Mouse (Mus musculus): ENCODE data around the gene Taf10. TPM values are rescaled to one million over a fixed set of nuclear protein-coding genes. Genes with fewer than 3 reads are reported as not detected.
A peak's percentile ranks its signal among the peaks of the same experiment; 100 is the strongest.

The Taf10 gene
- polyA plus RNA-seq, 1 experiment from 2014 or later: 233 TPM

DNA sequence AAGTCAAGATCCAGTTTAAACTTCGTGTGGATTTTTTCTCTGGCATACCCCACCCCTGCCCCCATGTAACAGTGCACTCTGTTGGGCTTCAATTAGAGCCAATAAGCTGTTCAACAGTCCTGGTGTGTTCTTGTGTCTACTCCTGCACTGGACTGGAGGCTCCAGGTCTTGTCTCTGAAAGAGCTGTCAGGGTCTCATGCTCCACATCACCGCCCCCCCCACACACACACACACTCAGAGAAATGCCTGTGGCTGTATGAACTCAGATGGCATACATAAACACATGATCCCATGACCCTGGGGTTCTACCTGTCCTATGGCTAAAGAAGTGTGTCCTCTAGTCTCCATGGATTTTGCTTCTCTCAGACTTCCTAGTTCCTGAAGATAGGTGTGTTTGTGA is 31.9 kb upstream of the Taf10 start:
- ATAC-seq: no peak
- H3K27me3 ChIP-seq (replicated peaks): no peaks in the 10 kb centered on the region
- H3K4me3 ChIP-seq: no peak overlapping the region
- H3K36me3 ChIP-seq: peaks cover 4% of the 10 kb centered on the region; the same call in 1 of the 2 replicates
- H3K4me2 ChIP-seq: no peak overlapping the region
- H3K9me3 ChIP-seq (replicated peaks): no peaks in the 10 kb centered on the region
- H3K4me1 ChIP-seq: peaks cover 25% of the 10 kb centered on the region; the same call in 1 of the 2 replicates
- no peak overlapping the region for H3K9ac ChIP-seq
- no peak overlapping the region for H3K27ac ChIP-seq
- WGBS (ENCODE audit: insufficient replicate concordance): 67% methylated on average over 2 of the region's 2 CpGs

DNA sequence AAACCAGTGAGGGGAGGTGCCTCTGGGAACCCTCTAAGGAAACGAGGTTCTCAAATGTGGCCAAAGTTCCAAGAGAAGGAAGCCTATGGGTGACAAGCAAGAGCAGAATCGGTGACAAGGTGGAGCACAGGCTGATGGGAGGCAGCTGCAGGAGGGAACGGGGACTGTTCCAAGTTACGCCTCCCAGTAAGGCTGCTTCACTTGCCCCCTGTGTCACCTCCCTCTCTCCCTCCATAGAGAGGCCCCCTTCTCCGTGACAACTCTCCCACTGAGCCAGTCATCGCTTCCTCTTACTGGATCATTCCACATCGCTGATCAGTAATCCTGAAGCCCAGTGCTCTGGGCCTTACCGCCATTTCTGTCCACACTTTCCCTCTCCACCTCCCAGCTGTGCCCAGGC is 30.5 kb upstream of the Taf10 start:
- Histone ChIP-seq H3K4me1 (peaks cover 34% of the 10 kb centered on the region; the same call in 1 of the 2 replicates), H3K9ac (no peak overlapping the region), H3K36me3 (peaks cover 4% of the 10 kb centered on the region; the same call in 1 of the 2 replicates), H3K27ac (no peak overlapping the region), H3K4me3 (no peak overlapping the region), H3K27me3 (replicated peaks) (no peaks in the 10 kb centered on the region), H3K4me2 (no peak overlapping the region), H3K9me3 (replicated peaks) (no peaks in the 10 kb centered on the region)
- ATAC-seq: no peak
- WGBS (ENCODE audit: insufficient replicate concordance): 61% methylated on average over 8 of the region's 8 CpGs

- H3K4me3 ChIP-seq: no peak overlapping the region
- H3K9me3 ChIP-seq (replicated peaks): no peaks in the 10 kb centered on the region
- H3K9ac ChIP-seq: no peak overlapping the region
- H3K27me3 ChIP-seq (replicated peaks): no peaks in the 10 kb centered on the region
- peaks cover 21% of the 10 kb centered on the region; the same call in 1 of the 2 replicates for H3K4me1 ChIP-seq
- 73% methylated on average over 5 of the region's 5 CpGs for WGBS (ENCODE audit: insufficient replicate concordance)
- no peak for ATAC-seq
- no peak overlapping the region for H3K4me2 ChIP-seq
- H3K27ac ChIP-seq: no peak overlapping the region
- H3K36me3 ChIP-seq: peaks cover 4% of the 10 kb centered on the region; the same call in 1 of the 2 replicates
Measured at GRCm38 (mm10) chr7:105773041-105773440, 28.9 kb upstream of the Taf10 start.

- no peak overlapping the region for H3K27ac ChIP-seq
- no peak for ATAC-seq
- no peak overlapping the region for H3K9ac ChIP-seq
- H3K9me3 ChIP-seq (replicated peaks): no peaks in the 10 kb centered on the region
- no peak overlapping the region for H3K4me3 ChIP-seq
- H3K4me2 ChIP-seq: no peak overlapping the region
- WGBS (ENCODE audit: insufficient replicate concordance): 84% methylated on average over 15 of the region's 15 CpGs
- H3K4me1 ChIP-seq: peaks cover 20% of the 10 kb centered on the region; the same call in 1 of the 2 replicates
- H3K27me3 ChIP-seq (replicated peaks): no peaks in the 10 kb centered on the region
- H3K36me3 ChIP-seq: peaks cover 4% of the 10 kb centered on the region; the same call in 1 of the 2 replicates
Measured at GRCm38 (mm10) chr7:105772331-105772730, 28.2 kb upstream of the Taf10 start.

GRCm38 (mm10) chr7:105769959-105770358 is 25.8 kb upstream of the Taf10 start:
- no peak for ATAC-seq
- Histone ChIP-seq H3K4me3 (no peak overlapping the region), H3K36me3 (peaks cover 4% of the 10 kb centered on the region; the same call in 1 of the 2 replicates), H3K27ac (no peak overlapping the region), H3K4me2 (no peak overlapping the region), H3K9me3 (replicated peaks) (no peaks in the 10 kb centered on the region), H3K27me3 (replicated peaks) (0 out of 2 replicates have a peak, but pooled peaks cover 9% of the 10 kb centered on the region), H3K9ac (no peak overlapping the region), H3K4me1 (peaks cover 20% of the 10 kb centered on the region; the same call in 1 of the 2 replicates)
- 79% methylated on average over 3 of the region's 3 CpGs for WGBS (ENCODE audit: insufficient replicate concordance)

GRCm38 (mm10) chr7:105767729-105768165 is 23.6 kb upstream of the Taf10 start:
- 13% methylated on average over 6 of the region's 6 CpGs for WGBS (ENCODE audit: insufficient replicate concordance)
- Histone ChIP-seq H3K9me3 (replicated peaks) (no peaks in the 10 kb centered on the region), H3K4me1 (peaks cover 20% of the 10 kb centered on the region; the same call in 1 of the 2 replicates), H3K4me2 (no peak overlapping the region), H3K4me3 (no peak overlapping the region), H3K27me3 (replicated peaks) (peaks cover 31% of the 10 kb centered on the region), H3K9ac (no peak overlapping the region), H3K27ac (no peak overlapping the region), H3K36me3 (peaks cover 11% of the 10 kb centered on the region)
- peak; percentile 32; the same call in 1 of the 2 replicates for ATAC-seq

DNA sequence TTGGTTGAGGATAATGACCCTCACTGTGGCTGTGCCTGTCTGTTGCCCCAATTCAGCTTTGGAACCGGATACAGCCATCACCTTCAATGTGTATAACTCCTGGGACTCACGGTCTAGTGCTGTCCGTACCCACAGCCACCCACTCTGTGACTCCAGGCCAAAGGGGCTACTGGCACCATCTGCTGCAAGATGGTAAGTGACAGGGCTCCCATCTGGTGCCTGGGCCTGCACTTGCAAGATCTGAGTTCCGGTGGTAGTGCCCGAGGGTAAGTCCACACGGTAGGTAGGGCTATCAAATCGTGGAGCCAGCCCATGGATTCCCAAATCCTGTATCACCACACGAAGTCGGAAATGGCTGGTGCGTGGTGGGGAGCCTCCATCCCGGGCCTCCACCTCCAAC is 20.2 kb upstream of the Taf10 start:
- peaks cover 14% of the 10 kb centered on the region for H3K36me3 ChIP-seq
- 75% methylated on average over 11 of the region's 11 CpGs for WGBS (ENCODE audit: insufficient replicate concordance)
- no peaks in the 10 kb centered on the region for H3K9me3 ChIP-seq (replicated peaks)
- H3K27me3 ChIP-seq (replicated peaks): peaks cover 53% of the 10 kb centered on the region
- no peak overlapping the region for H3K27ac ChIP-seq
- H3K4me2 ChIP-seq: no peak overlapping the region
- peaks cover 9% of the 10 kb centered on the region; the same call in 1 of the 2 replicates for H3K4me1 ChIP-seq
- no peak for ATAC-seq
- no peak overlapping the region for H3K9ac ChIP-seq
- H3K4me3 ChIP-seq: no peak overlapping the region

- Histone ChIP-seq H3K4me2 (peak overlapping the region; percentile 63), H3K4me3 (peak overlapping the region; percentile 42), H3K36me3 (peaks cover 17% of the 10 kb centered on the region), H3K4me1 (peaks cover 12% of the 10 kb centered on the region; the same call in 1 of the 2 replicates), H3K9me3 (replicated peaks) (no peaks in the 10 kb centered on the region), H3K27ac (no peak overlapping the region), H3K9ac (no peak overlapping the region), H3K27me3 (replicated peaks) (peaks cover 53% of the 10 kb centered on the region)
- peak; percentile 23 for ATAC-seq
- WGBS (ENCODE audit: insufficient replicate concordance): 9% methylated on average over 55 of the region's 55 CpGs
Measured at GRCm38 (mm10) chr7:105762517-105763270, 18.5 kb upstream of the Taf10 start.

DNA sequence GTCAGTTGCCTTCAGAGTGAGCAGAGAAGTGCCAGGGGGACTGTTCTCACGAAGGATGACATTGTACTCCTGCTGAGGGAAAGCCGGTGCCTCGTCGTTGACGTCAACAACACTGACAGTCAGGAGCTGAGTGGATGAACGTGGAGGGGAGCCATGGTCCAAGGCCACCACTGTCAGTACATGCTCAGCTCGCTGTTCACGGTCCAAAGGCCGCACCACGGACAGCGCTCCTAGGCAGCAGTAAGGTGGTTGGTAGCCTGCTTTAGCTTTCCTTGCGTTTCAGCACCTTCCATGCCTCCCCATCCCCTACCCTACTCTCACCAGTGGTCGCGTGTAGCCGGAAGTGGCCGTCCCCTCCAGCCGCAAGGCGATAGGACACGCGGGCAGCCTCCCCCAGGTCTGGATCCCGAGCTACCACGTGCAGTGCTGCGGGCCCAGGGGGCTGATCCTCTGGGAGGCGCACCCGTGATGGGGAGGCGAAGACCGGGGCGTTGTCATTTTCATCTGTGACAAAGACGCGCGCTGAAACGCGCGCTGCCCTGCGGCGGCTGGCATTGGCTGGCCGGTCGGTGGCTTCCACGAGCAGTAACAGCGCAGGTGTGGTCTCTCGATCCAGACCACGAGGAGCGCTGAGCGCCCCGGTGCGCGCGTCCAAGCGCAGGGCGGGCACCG is 17.8 kb upstream of the Taf10 start:
- Histone ChIP-seq H3K27me3 (replicated peaks) (peaks cover 53% of the 10 kb centered on the region), H3K4me2 (peak overlapping the region; percentile 63), H3K9me3 (replicated peaks) (no peaks in the 10 kb centered on the region), H3K36me3 (peaks cover 17% of the 10 kb centered on the region), H3K4me1 (peaks cover 8% of the 10 kb centered on the region; the same call in 1 of the 2 replicates), H3K9ac (no peak overlapping the region), H3K4me3 (peak overlapping the region; percentile 42), H3K27ac (no peak overlapping the region)
- peak; percentile 44 for ATAC-seq
- 11% methylated on average over 51 of the region's 51 CpGs for WGBS (ENCODE audit: insufficient replicate concordance)

DNA sequence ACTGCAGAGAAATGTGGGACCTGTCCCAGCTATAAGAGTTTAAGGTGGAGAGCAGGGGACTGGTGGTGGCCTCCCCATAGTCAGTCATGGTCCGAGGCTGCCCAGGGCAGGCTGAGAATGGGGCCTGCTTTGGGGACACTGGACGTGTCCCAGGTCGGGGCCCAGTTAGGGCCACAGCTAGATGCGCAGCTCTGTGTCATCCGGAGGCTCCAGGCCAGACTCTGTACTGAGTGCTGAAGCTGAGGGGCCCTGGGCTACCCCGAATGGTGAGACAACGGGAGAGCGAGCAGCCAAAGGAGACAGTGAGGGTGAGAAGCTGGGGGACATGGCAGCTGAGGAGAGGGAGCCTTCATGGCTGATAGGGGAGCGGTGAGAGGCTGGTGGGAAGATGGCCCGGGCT is 9.1 kb upstream of the Taf10 start:
- H3K4me3 ChIP-seq: no peak overlapping the region
- H3K4me2 ChIP-seq: no peak overlapping the region
- no peaks in the 10 kb centered on the region for H3K9me3 ChIP-seq (replicated peaks)
- ATAC-seq: no peak
- peaks cover 20% of the 10 kb centered on the region for H3K4me1 ChIP-seq
- H3K9ac ChIP-seq: 0 out of 2 replicates have a peak overlapping the region, but pooled peaks have one; percentile 8
- WGBS (ENCODE audit: insufficient replicate concordance): 73% methylated on average over 10 of the region's 10 CpGs
- peaks cover 27% of the 10 kb centered on the region for H3K36me3 ChIP-seq
- H3K27ac ChIP-seq: no peak overlapping the region
- 0 out of 2 replicates have a peak, but pooled peaks cover 4% of the 10 kb centered on the region for H3K27me3 ChIP-seq (replicated peaks)

DNA sequence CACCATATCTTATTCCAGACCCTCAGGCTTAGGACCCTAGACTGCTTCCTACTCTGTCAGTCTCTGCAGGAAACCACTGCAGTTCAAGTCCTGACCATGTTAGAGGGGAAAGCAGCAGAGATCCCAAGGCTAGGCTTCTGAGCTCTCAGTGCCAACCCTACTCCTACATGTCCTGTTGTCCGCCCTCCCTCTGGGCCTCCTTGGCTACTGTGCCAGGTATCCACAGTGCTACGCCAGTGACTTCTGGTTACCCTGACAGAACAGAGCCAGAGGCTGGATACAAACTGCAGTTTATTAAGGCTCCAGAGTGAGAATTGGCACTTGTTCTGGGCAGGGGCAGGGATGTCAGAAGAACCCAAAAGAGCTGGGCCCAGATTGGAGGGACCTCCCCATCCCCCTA is 8.6 kb upstream of the Taf10 start:
- H3K4me1 ChIP-seq: peaks cover 20% of the 10 kb centered on the region
- no peak overlapping the region; the same call in 1 of the 2 replicates for H3K27ac ChIP-seq
- 0 out of 2 replicates have a peak, but pooled peaks cover 4% of the 10 kb centered on the region for H3K27me3 ChIP-seq (replicated peaks)
- H3K4me3 ChIP-seq: no peak overlapping the region
- no peak overlapping the region for H3K9ac ChIP-seq
- no peak for ATAC-seq
- H3K36me3 ChIP-seq: peaks cover 33% of the 10 kb centered on the region
- 69% methylated on average over 2 of the region's 2 CpGs for WGBS (ENCODE audit: insufficient replicate concordance)
- no peak overlapping the region for H3K4me2 ChIP-seq
- no peaks in the 10 kb centered on the region for H3K9me3 ChIP-seq (replicated peaks)

All from liver, embryonic 12.5 days (tissue).